Mouse (Mus musculus): Measurements from ENCODE around the gene Pcp4.

The Pcp4 gene

GRCm38 (mm10) chr16:96472816-96473215 lies 5.4 kb downstream of the Pcp4 start:
- in situ Hi-C loops (cut with MboI; ENCODE audit: low pct_unique_long_range_greater_than_20kb in 1 of 2, low sequenced_read_pairs in 2 of 2, unreplicated experiment in 1 of 2), result loop anchor here in 1 of 2 experiments (10.0 kb wide), 1 partner anchor 192 kb away; no protein-coding TSS in a partner anchor

GRCm38 (mm10) chr16:96474185-96474584 lies 6.8 kb downstream of the Pcp4 start:
- in situ Hi-C loops (cut with MboI; ENCODE audit: low pct_unique_long_range_greater_than_20kb in 1 of 2, low sequenced_read_pairs in 2 of 2, unreplicated experiment in 1 of 2), result loop anchor here in 1 of 2 experiments (10.0 kb wide), 1 partner anchor 191 kb away; no protein-coding TSS in a partner anchor

GRCm38 (mm10) chr16:96481791-96482190 lies 14.4 kb downstream of the Pcp4 start:
- in situ Hi-C loops (cut with MboI; ENCODE audit: low pct_unique_long_range_greater_than_20kb in 1 of 2, low sequenced_read_pairs in 2 of 2, unreplicated experiment in 1 of 2), result no loop called here

GRCm38 (mm10) chr16:96487007-96487684 lies 19.7 kb downstream of the Pcp4 start:
- in situ Hi-C loops (cut with MboI; ENCODE audit: low pct_unique_long_range_greater_than_20kb in 1 of 2, low sequenced_read_pairs in 2 of 2, unreplicated experiment in 1 of 2), result no loop called here

GRCm38 (mm10) chr16:96488038-96488437 lies 20.6 kb downstream of the Pcp4 start:
- in situ Hi-C loops (cut with MboI; ENCODE audit: low pct_unique_long_range_greater_than_20kb in 1 of 2, low sequenced_read_pairs in 2 of 2, unreplicated experiment in 1 of 2), result no loop called here

- in situ Hi-C loops (cut with MboI; ENCODE audit: low pct_unique_long_range_greater_than_20kb in 1 of 2, low sequenced_read_pairs in 2 of 2, unreplicated experiment in 1 of 2), result no loop called here
Observed at GRCm38 (mm10) chr16:96491530-96491929, 24.1 kb downstream of the Pcp4 start.

GRCm38 (mm10) chr16:96494079-96494478 lies 26.7 kb downstream of the Pcp4 start:
- in situ Hi-C loops (cut with MboI; ENCODE audit: low pct_unique_long_range_greater_than_20kb in 1 of 2, low sequenced_read_pairs in 2 of 2, unreplicated experiment in 1 of 2), result no loop called here

GRCm38 (mm10) chr16:96498951-96499350 lies 31.5 kb downstream of the Pcp4 start:
- in situ Hi-C loops (cut with MboI; ENCODE audit: low pct_unique_long_range_greater_than_20kb in 1 of 2, low sequenced_read_pairs in 2 of 2, unreplicated experiment in 1 of 2), result no loop called here

GRCm38 (mm10) chr16:96501241-96501640 lies 33.8 kb downstream of the Pcp4 start:
- in situ Hi-C loops (cut with MboI; ENCODE audit: low pct_unique_long_range_greater_than_20kb in 1 of 2, low sequenced_read_pairs in 2 of 2, unreplicated experiment in 1 of 2), result no loop called here

GRCm38 (mm10) chr16:96502586-96502985 lies 35.2 kb downstream of the Pcp4 start:
- in situ Hi-C loops (cut with MboI; ENCODE audit: low pct_unique_long_range_greater_than_20kb in 1 of 2, low sequenced_read_pairs in 2 of 2, unreplicated experiment in 1 of 2), result no loop called here

- in situ Hi-C loops (cut with MboI; ENCODE audit: low pct_unique_long_range_greater_than_20kb in 1 of 2, low sequenced_read_pairs in 2 of 2, unreplicated experiment in 1 of 2), result no loop called here
Observed at GRCm38 (mm10) chr16:96514466-96514865, 47.1 kb downstream of the Pcp4 start.

GRCm38 (mm10) chr16:96527476-96527875 lies 60.1 kb downstream of the Pcp4 start:
- in situ Hi-C loops (cut with MboI; ENCODE audit: low pct_unique_long_range_greater_than_20kb in 1 of 2, low sequenced_read_pairs in 2 of 2, unreplicated experiment in 1 of 2), result no loop called here

GRCm38 (mm10) chr16:96528471-96528870 lies 61.1 kb downstream of the Pcp4 start:
- in situ Hi-C loops (cut with MboI; ENCODE audit: low pct_unique_long_range_greater_than_20kb in 1 of 2, low sequenced_read_pairs in 2 of 2, unreplicated experiment in 1 of 2), result no loop called here

- in situ Hi-C loops (cut with MboI; ENCODE audit: low pct_unique_long_range_greater_than_20kb in 1 of 2, low sequenced_read_pairs in 2 of 2, unreplicated experiment in 1 of 2), result no loop called here
Observed at GRCm38 (mm10) chr16:96529896-96530568, 62.6 kb downstream of the Pcp4 start.

GRCm38 (mm10) chr16:96530569-96530898 lies 63.1 kb downstream of the Pcp4 start:
- in situ Hi-C loops (cut with MboI; ENCODE audit: low pct_unique_long_range_greater_than_20kb in 1 of 2, low sequenced_read_pairs in 2 of 2, unreplicated experiment in 1 of 2), result no loop called here

GRCm38 (mm10) chr16:96531029-96531428 lies 63.6 kb downstream of the Pcp4 start:
- in situ Hi-C loops (cut with MboI; ENCODE audit: low pct_unique_long_range_greater_than_20kb in 1 of 2, low sequenced_read_pairs in 2 of 2, unreplicated experiment in 1 of 2), result no loop called here

- in situ Hi-C loops (cut with MboI; ENCODE audit: low pct_unique_long_range_greater_than_20kb in 1 of 2, low sequenced_read_pairs in 2 of 2, unreplicated experiment in 1 of 2), result no loop called here
Observed at GRCm38 (mm10) chr16:96533710-96534109, 66.3 kb downstream of the Pcp4 start.

- in situ Hi-C loops (cut with MboI; ENCODE audit: low pct_unique_long_range_greater_than_20kb in 1 of 2, low sequenced_read_pairs in 2 of 2, unreplicated experiment in 1 of 2), result no loop called here
Observed at GRCm38 (mm10) chr16:96535271-96535670, 67.9 kb downstream of the Pcp4 start.

GRCm38 (mm10) chr16:96536426-96536825 lies 69.0 kb downstream of the Pcp4 start:
- in situ Hi-C loops (cut with MboI; ENCODE audit: low pct_unique_long_range_greater_than_20kb in 1 of 2, low sequenced_read_pairs in 2 of 2, unreplicated experiment in 1 of 2), result no loop called here

- in situ Hi-C loops (cut with MboI; ENCODE audit: low pct_unique_long_range_greater_than_20kb in 1 of 2, low sequenced_read_pairs in 2 of 2, unreplicated experiment in 1 of 2), result no loop called here
Observed at GRCm38 (mm10) chr16:96539091-96539490, 71.7 kb downstream of the Pcp4 start.

Measured in mouse embryonic stem cell (cell line).